Mouse (Mus musculus) mature B cell (primary cell): ENCODE data around the gene Pbx4.

ENCODE experiments used
- in situ Hi-C: fragments of 300-500 bp; cut with MboI; formaldehyde crosslinking; loops from 2 replicates; pipeline ENCODE4 v1.14.3; 2019

Gene Pbx4

GRCm38 (mm10) chr8:69832298-69832853, at the start of gene Pbx4:
Gene Pbx4, plus strand, starts transcription at chr8:69832491.
- in situ Hi-C loops = no loop called here

GRCm38 (mm10) chr8:69789105-69789504, 43.2 kb upstream of the Pbx4 start:
- in situ Hi-C loops = no loop called here

- in situ Hi-C loops = no loop called here
Observed at GRCm38 (mm10) chr8:69789731-69790130, 42.6 kb upstream of the Pbx4 start.

GRCm38 (mm10) chr8:69790364-69790763, 41.9 kb upstream of the Pbx4 start:
- in situ Hi-C loops = no loop called here

- in situ Hi-C loops = no loop called here
Observed at GRCm38 (mm10) chr8:69790773-69791367, 41.4 kb upstream of the Pbx4 start, which contains the start of the genes Atp13a1 and Zfp866. Gene Atp13a1, plus strand, starts transcription at chr8:69791163. Gene Zfp866, minus strand, starts transcription at chr8:69791178.

- in situ Hi-C loops = no loop called here
Observed at GRCm38 (mm10) chr8:69791415-69792068, 40.7 kb upstream of the Pbx4 start.

GRCm38 (mm10) chr8:69793666-69794065, 38.6 kb upstream of the Pbx4 start:
- in situ Hi-C loops = no loop called here

- in situ Hi-C loops = no loop called here
Observed at GRCm38 (mm10) chr8:69794096-69794495, 38.2 kb upstream of the Pbx4 start.

GRCm38 (mm10) chr8:69794901-69795300, 37.4 kb upstream of the Pbx4 start:
- in situ Hi-C loops = no loop called here

GRCm38 (mm10) chr8:69796721-69797345, 35.5 kb upstream of the Pbx4 start:
- in situ Hi-C loops = no loop called here

GRCm38 (mm10) chr8:69797661-69798060, 34.6 kb upstream of the Pbx4 start:
- in situ Hi-C loops = no loop called here

GRCm38 (mm10) chr8:69799261-69799660, 33.0 kb upstream of the Pbx4 start:
- in situ Hi-C loops = no loop called here

- in situ Hi-C loops = no loop called here
Observed at GRCm38 (mm10) chr8:69799946-69800345, 32.3 kb upstream of the Pbx4 start.

- in situ Hi-C loops = no loop called here
Observed at GRCm38 (mm10) chr8:69801796-69802195, 30.5 kb upstream of the Pbx4 start.

- in situ Hi-C loops = no loop called here
Observed at GRCm38 (mm10) chr8:69802216-69802615, 30.1 kb upstream of the Pbx4 start.

- in situ Hi-C loops = no loop called here
Observed at GRCm38 (mm10) chr8:69803366-69803765, 28.9 kb upstream of the Pbx4 start.

GRCm38 (mm10) chr8:69804537-69804936, 27.8 kb upstream of the Pbx4 start:
- in situ Hi-C loops = no loop called here

- in situ Hi-C loops = no loop called here
Observed at GRCm38 (mm10) chr8:69805086-69805485, 27.2 kb upstream of the Pbx4 start.

GRCm38 (mm10) chr8:69805491-69805890, 26.8 kb upstream of the Pbx4 start:
- in situ Hi-C loops = no loop called here

GRCm38 (mm10) chr8:69807236-69807635, 25.1 kb upstream of the Pbx4 start:
- in situ Hi-C loops = no loop called here

GRCm38 (mm10) chr8:69808094-69808863, 24.0 kb upstream of the Pbx4 start, which contains the start of gene Gmip:
Gene Gmip, plus strand, starts transcription at chr8:69808679.
- in situ Hi-C loops = no loop called here

GRCm38 (mm10) chr8:69808864-69809403, 23.4 kb upstream of the Pbx4 start:
- in situ Hi-C loops = no loop called here
